Mouse (Mus musculus): ENCODE results near the gene Vav1. TPM values are rescaled to one million over a fixed set of nuclear protein-coding genes. Genes with fewer than 3 reads are reported as not detected.

The Vav1 gene
- polyA plus RNA-seq, 1 experiment from 2014 or later, result 1.8 TPM

DNA sequence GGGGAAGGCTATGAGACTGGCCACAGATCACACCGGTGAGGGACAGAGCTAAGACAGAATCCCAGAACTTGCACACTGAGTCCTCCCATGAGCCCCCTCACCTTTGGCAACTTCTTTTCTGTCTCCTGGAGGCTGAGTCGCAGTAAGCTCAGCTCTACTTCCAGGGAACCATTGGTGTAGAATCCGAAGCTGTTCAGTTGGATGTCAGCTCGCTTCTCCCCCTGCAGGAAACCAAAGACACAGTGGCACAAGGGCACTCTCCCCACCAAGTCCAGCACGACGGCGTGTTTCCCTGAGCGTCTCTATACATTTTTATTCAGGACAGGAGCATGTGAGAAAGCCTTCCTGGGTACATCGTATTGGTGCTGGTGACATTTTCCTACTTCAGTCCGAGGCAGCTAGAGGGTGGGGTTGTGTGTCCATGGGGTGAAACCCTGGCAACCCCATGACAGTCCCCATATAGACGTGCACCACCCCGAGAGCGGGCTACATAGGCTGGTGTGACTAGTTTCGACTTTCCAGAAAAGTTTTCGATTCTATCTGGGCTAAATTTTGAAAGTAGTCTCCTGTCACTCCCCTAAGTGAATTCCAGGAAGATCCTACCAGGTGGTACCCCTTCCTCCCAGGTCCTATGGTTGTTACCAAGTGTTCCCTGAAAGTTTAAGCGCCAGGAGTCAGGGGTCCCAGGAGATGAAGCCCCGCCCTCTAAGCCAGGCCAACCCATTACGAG is 32.1 kb upstream of the Vav1 start:
- 2% methylated on average over 18 of the region's 18 CpGs for WGBS
- peak; percentile 0; the same call in 1 of the 2 replicates for ATAC-seq (replicated peaks; ENCODE audit: low FRiP score)
- H3K4me1 ChIP-seq, result peaks cover 36% of the 10 kb centered on the region
- H3K36me3 ChIP-seq, result peaks cover 30% of the 10 kb centered on the region
- peak overlapping the region; percentile 74 for H3K4me3 ChIP-seq (replicated peaks)
- peak overlapping the region; percentile 73 for H3K9ac ChIP-seq
- H3K27me3 ChIP-seq, result no peaks in the 10 kb centered on the region
- H3K9me3 ChIP-seq (replicated peaks), result no peaks in the 10 kb centered on the region
- H3K27ac ChIP-seq, result peak overlapping the region; percentile 97
- H3K4me2 ChIP-seq, result peak overlapping the region; percentile 94

DNA sequence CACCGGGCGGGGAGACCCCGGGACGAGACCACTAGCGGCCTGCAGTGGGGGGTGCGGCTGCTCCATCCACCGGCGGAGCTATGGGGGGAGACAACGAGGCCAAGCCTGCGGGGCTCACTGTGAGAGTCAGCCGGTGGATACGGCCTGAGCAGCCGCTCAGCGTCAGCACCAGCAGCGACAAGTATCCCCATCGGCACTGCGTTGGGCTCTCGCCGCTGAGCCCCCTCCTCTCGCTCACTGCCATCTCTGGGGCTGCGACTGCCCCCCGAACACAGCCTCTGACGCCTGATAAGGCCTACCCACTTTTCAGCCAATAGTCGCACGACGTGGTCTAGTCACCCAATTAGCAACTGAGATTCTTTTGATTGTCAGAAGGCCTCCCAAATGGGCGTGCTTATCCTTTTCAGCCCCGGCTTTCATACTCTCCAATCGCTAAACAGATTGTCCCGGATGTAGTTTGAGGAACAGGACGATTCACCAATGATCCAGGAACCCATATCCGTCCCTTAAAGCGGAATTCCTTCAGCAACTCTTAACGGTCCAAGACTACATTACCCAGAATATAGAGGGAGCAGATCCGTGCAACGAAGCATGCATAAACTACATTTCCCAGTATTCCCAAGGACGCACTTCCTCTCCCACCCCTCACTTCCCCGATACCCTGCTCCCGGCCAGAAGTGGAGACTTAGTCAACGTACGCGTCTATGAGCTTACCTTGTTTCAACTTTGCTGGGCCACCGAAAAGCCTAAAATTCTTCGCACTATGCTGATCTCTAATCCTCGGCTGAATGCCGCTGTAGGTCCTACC is 31.3 kb upstream of the Vav1 start:
- H3K27me3 ChIP-seq, result no peaks in the 10 kb centered on the region
- H3K36me3 ChIP-seq, result peaks cover 24% of the 10 kb centered on the region
- peaks cover 36% of the 10 kb centered on the region for H3K4me1 ChIP-seq
- H3K9ac ChIP-seq, result peak overlapping the region; percentile 73
- ATAC-seq (replicated peaks; ENCODE audit: low FRiP score), result peak; percentile 92
- no peaks in the 10 kb centered on the region for H3K9me3 ChIP-seq (replicated peaks)
- peak overlapping the region; percentile 94 for H3K4me2 ChIP-seq
- WGBS, result under 1% methylated on average over 46 of the region's 46 CpGs
- peak overlapping the region; percentile 97 for H3K27ac ChIP-seq
- H3K4me3 ChIP-seq (replicated peaks), result peak overlapping the region; percentile 74

DNA sequence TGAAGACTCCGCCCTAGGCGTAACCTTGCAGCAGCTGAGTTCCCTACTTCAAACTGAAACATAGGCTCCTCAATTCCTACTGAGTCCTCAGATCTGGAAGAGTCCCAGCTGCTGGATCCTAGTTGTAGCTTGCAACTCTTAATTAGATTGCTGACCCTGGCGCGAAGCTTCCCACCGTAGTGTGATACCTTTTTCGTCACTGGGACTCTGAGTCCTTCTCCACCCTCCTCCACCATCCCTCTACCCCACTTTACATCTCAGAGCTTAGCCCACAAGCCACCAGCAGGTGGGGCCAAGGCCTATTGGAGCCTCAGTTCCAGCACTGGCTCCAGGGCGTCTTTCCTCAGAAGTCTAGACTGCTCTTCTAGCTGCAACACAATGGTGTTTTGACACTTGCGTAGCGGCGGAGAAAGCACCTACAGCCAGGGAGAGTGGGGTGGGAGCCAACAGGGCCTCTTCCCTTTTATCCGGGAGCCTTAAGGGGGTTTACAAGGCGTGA is 30.6 kb upstream of the Vav1 start, which contains the start of gene Gpr108:
Gene Gpr108 (minus strand): TSS at position 246 of the 499 bp plus-strand sequence.
- H3K4me2 ChIP-seq, result peak within 1 kb of the TSS; percentile 94
- ATAC-seq (replicated peaks; ENCODE audit: low FRiP score), result peak; percentile 61
- under 1% methylated on average over 12 of the region's 12 CpGs for WGBS
- peak within 1 kb of the TSS; percentile 74 for H3K4me3 ChIP-seq (replicated peaks)
- peak within 1 kb of the TSS; percentile 73 for H3K9ac ChIP-seq
- peaks cover 22% of the 10 kb centered on the region for H3K36me3 ChIP-seq
- peak within 1 kb of the TSS; percentile 97 for H3K27ac ChIP-seq
- no peaks in the 10 kb centered on the region for H3K9me3 ChIP-seq (replicated peaks)
- H3K4me1 ChIP-seq, result peaks cover 36% of the 10 kb centered on the region
- H3K27me3 ChIP-seq, result no peaks in the 10 kb centered on the region

DNA sequence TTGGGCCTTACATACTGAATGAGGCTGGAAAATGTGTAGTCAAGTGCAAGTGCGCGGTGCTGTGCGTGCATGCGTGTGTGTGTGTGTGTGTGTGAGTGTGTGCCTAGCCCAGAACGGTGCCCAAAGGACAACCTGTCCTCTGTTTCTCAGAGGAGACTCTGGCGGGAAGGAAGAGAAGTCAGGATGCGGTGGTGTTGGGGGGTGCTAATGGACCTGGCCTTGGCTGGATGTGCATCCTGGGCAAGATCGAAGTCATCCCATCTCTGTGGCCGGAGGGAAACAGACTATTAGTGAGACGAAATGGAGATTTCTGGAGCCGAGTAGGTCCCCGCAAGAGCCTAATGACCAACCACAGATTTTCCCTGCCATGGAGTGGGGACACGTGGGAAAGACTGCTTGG is 30.1 kb upstream of the Vav1 start:
- ATAC-seq (replicated peaks; ENCODE audit: low FRiP score), result no peak
- peak overlapping the region; percentile 94 for H3K4me2 ChIP-seq
- no peaks in the 10 kb centered on the region for H3K27me3 ChIP-seq
- peak overlapping the region; percentile 42 for H3K9ac ChIP-seq
- peak overlapping the region; percentile 94 for H3K27ac ChIP-seq
- H3K36me3 ChIP-seq, result peaks cover 24% of the 10 kb centered on the region
- WGBS, result 6% methylated on average over 13 of the region's 13 CpGs
- peaks cover 36% of the 10 kb centered on the region for H3K4me1 ChIP-seq
- no peaks in the 10 kb centered on the region for H3K9me3 ChIP-seq (replicated peaks)
- H3K4me3 ChIP-seq (replicated peaks), result peak overlapping the region; percentile 74

DNA sequence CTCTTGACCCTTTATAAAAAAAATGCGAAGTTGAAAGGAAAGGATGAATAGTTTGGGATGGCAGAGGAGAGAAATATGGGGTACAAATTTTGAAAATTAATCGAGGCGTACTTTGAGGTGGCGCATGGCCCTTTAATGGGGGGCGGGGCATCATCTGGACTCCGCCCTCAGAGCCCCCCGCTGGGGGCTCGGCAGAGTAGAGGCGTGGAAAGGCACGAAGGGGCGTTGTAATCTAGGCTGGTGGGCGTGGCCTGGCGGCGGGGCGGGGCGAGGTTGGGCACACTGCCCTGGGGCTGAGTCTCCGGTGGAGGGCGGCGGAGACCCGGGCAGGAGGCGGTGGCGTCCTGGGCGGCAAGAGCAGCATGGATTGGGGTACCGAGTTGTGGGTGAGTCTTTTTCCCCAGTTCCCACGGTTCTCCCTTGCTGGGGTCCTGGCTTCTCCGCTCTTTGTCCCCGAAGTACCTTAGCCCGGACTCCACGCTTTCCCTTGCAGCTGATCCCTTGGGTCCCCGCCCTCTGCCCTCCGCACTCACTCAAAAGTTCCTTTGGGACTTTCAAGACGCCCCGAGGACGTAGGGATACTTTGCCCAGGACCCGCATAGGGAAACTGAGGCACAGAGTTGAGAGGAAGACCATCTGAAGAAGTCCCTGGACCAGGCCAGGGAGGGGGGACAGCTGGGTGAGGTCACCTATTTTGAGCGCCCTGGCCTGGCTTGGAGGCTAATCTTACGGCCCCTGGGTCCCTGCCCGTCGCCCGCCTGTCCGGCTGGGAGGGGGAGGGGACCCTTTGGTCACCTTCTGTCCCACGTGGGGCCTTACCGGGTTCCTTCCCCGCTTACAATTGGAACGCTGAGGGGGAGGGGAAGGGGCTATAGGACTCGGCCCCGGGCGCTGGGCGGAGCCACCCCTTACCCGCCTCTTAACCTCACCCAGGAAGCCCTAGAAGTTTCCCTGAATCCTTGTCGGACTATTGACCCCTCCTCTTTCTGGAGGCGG is 29.4 kb upstream of the Vav1 start, which contains the start of gene Trip10:
Gene Trip10 (plus strand): TSS at position 270 of the 996 bp plus-strand sequence.
- peak within 1 kb of the TSS; percentile 94 for H3K4me2 ChIP-seq
- peak; percentile 23 for ATAC-seq (replicated peaks; ENCODE audit: low FRiP score)
- H3K4me3 ChIP-seq (replicated peaks), result peak within 1 kb of the TSS; percentile 74
- H3K9me3 ChIP-seq (replicated peaks), result no peaks in the 10 kb centered on the region
- H3K36me3 ChIP-seq, result peaks cover 24% of the 10 kb centered on the region
- H3K27me3 ChIP-seq, result no peaks in the 10 kb centered on the region
- H3K4me1 ChIP-seq, result peaks cover 36% of the 10 kb centered on the region
- H3K9ac ChIP-seq, result peak within 1 kb of the TSS; percentile 73
- H3K27ac ChIP-seq, result peak within 1 kb of the TSS; percentile 94
- under 1% methylated on average over 50 of the region's 52 CpGs for WGBS

DNA sequence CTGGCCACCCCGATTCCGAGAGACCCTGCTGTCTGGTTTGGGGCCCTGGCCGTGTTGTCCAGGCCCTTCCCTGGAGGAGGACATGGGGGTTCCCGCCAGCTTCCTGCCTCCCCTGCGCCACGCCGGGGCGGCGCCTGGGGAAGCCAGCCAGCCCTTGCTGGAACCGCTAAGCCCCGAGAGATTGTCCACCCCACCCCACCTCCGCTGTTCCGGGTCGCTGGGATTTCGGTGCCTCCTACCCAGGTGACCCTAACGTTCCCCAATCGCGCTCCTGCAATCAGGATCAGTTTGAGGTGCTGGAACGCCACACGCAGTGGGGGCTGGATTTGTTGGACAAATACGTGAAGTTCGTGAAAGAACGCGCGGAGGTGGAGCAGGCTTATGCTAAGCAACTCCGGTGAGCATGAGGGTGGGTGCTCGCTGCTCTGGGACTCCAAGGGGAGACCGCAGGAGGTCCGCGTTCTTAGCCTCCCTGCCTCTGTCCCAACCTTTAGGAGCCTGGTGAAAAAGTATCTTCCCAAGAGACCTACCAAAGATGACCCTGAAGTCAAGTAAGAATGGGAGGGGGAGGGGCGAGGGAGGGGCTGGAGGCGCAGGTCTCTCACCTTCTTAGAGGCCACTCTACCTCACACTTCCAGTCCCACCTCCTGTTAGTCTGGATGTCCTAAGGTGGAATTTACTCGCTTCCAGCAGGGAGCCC is 28.3 kb upstream of the Vav1 start:
- Histone ChIP-seq H3K4me3 (replicated peaks) (peak overlapping the region; percentile 74), H3K27ac (peak overlapping the region; percentile 88), H3K9me3 (replicated peaks) (no peaks in the 10 kb centered on the region), H3K36me3 (peaks cover 27% of the 10 kb centered on the region), H3K9ac (peak overlapping the region; percentile 73), H3K4me2 (peak overlapping the region; percentile 94), H3K27me3 (no peaks in the 10 kb centered on the region), H3K4me1 (peaks cover 32% of the 10 kb centered on the region)
- ATAC-seq (replicated peaks; ENCODE audit: low FRiP score), result no peak
- 1% methylated on average over 33 of the region's 33 CpGs for WGBS

DNA sequence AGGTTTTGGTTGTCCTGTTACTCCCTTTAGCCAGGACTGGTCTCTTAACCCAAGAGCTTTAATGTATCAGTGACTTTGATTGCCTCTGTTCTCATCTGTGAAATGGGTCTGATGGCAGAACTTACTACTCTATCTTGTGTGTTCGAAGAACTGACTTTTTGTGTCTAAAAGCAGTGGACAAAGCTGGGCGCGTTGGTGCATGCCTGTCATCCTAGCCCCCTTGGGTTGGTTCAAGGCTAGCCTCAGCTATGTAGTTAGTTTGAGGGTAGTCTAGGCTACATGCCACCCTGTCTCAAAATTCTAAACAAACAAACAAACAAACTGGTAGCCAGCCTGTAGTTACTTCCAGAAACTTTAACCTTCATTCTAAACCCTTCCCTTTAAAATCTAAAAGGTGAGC is 27.5 kb upstream of the Vav1 start:
- Histone ChIP-seq H3K9ac (no peak overlapping the region), H3K27me3 (no peaks in the 10 kb centered on the region), H3K36me3 (peaks cover 36% of the 10 kb centered on the region), H3K4me3 (replicated peaks) (no peak overlapping the region), H3K4me1 (peaks cover 24% of the 10 kb centered on the region), H3K4me2 (0 out of 2 replicates have a peak overlapping the region, but pooled peaks have one; percentile 94), H3K27ac (no peak overlapping the region), H3K9me3 (replicated peaks) (no peaks in the 10 kb centered on the region)
- WGBS, result 93% methylated on average over 3 of the region's 3 CpGs
- no peak for ATAC-seq (replicated peaks; ENCODE audit: low FRiP score)

DNA sequence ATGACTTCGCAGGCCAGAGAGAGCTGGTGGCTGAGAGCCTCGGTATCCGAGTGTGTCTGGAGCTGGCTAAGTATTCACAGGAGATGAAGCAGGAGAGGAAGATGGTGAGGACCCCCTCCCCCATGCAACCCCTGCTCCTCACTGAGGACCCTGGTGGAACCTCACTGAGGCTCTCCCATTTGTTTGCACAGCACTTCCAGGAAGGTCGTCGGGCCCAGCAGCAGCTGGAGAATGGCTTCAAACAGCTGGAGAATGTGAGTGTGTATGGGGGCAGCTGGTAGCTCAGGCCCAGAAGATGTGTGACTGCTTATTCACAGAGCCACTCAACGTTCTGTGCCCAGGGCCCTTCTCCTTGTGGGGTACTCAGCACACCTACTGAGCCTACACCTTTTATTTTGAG is 25.6 kb upstream of the Vav1 start:
- Histone ChIP-seq H3K4me1 (peaks cover 20% of the 10 kb centered on the region), H3K27me3 (no peaks in the 10 kb centered on the region), H3K27ac (no peak overlapping the region), H3K4me3 (replicated peaks) (no peak overlapping the region), H3K4me2 (no peak overlapping the region), H3K9me3 (replicated peaks) (no peaks in the 10 kb centered on the region), H3K36me3 (peaks cover 53% of the 10 kb centered on the region), H3K9ac (no peak overlapping the region)
- no peak for ATAC-seq (replicated peaks; ENCODE audit: low FRiP score)
- 74% methylated on average over 6 of the region's 6 CpGs for WGBS

DNA sequence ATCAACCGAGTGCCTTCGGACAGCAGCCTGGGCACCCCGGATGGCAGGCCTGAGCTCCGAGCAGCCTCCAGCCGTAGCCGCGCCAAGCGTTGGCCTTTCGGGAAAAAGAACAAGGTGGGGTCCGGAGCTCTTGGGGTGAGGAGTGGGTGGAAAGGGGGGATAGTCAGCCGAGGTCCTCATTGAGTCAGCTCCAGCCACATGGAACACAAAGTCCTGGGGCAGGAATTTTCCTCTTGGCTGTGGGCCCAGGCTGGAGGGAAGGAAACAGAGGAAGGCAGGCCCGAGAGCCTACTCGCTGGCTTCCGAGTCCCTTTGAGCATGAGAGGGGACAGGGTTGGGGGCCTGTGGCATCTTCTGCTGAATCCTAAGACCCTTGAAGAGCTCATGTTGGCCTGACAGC is 23.5 kb upstream of the Vav1 start:
- 88% methylated on average over 14 of the region's 14 CpGs for WGBS
- no peaks in the 10 kb centered on the region for H3K27me3 ChIP-seq
- no peaks in the 10 kb centered on the region for H3K9me3 ChIP-seq (replicated peaks)
- no peak overlapping the region for H3K4me3 ChIP-seq (replicated peaks)
- no peak overlapping the region for H3K4me2 ChIP-seq
- peaks cover 10% of the 10 kb centered on the region for H3K4me1 ChIP-seq
- no peak overlapping the region for H3K27ac ChIP-seq
- no peak overlapping the region for H3K9ac ChIP-seq
- peaks cover 71% of the 10 kb centered on the region for H3K36me3 ChIP-seq
- no peak for ATAC-seq (replicated peaks; ENCODE audit: low FRiP score)

DNA sequence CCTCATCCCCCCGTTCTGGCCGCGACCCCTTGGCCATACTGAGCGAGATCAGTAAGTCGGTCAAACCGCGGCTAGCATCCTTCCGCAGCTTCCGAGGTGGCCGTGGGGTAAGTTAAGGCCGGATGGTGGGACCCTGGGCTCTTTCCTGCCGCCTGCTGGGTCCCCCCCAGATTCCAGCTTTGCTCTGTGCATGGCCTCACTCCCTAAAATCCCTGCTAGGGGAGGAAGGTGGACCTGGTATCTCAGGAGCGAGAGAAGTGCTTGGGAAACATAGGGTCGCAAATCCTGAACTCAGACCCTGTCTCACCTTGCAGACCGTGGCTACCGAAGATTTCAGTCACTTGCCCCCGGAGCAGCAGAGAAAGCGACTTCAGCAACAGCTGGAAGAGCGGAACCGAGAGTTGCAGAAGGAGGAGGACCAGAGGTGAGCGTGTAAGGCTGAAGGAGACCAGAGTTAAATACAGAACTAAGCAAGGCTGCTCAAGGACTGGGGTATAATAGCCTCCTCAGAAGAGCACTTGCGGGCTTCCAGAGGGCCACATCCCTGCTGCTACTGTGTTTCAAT is 21.9 kb upstream of the Vav1 start:
- H3K4me1 ChIP-seq, result no peaks in the 10 kb centered on the region
- no peak; the same call in 1 of the 2 replicates for ATAC-seq (replicated peaks; ENCODE audit: low FRiP score)
- no peak overlapping the region for H3K27ac ChIP-seq
- WGBS, result 95% methylated on average over 22 of the region's 22 CpGs
- H3K9me3 ChIP-seq (replicated peaks), result no peaks in the 10 kb centered on the region
- no peaks in the 10 kb centered on the region for H3K27me3 ChIP-seq
- H3K4me3 ChIP-seq (replicated peaks), result no peak overlapping the region
- H3K9ac ChIP-seq, result no peak overlapping the region
- peaks cover 88% of the 10 kb centered on the region for H3K36me3 ChIP-seq
- no peak overlapping the region for H3K4me2 ChIP-seq
